ENCODE assay signal across 20 mouse cellular contexts in genomic region chr3:116386886-116387285, GRCm38 (mm10). TPM values are rescaled to one million over a fixed set of nuclear protein-coding genes. Genes with fewer than 3 reads are reported as not detected.
DNase-seq lines count a peak whose midpoint lies in the region; ATAC-seq and TF ChIP-seq lines count a peak whose summit lies in the region.
"Had no signal": no experiment of that assay in that cellular context is flagged by ENCODE, and none has a peak within 500 bp of the region (broad histone marks: within the 10 kb centered on the region; RNA-seq: fewer than 3 reads in every experiment).

No protein-coding gene starts in this region.

- H3K9me3 ChIP-seq in liver, embryonic 12.5 days (replicated peaks), result no peaks in the 10 kb centered on the region
- H3K9me3 ChIP-seq in liver, postnatal 0 days (ENCODE audit: low read length), result no peaks in the 10 kb centered on the region
- H3K9me3 ChIP-seq in liver, embryonic 16.5 days (replicated peaks; ENCODE audit: control insufficient read depth, low read length), result no peaks in the 10 kb centered on the region
- H3K9me3 ChIP-seq in kidney, embryonic 16.5 days (ENCODE audit: low read length), result no peaks in the 10 kb centered on the region
- H3K9me3 ChIP-seq: embryonic facial prominence, embryonic 12.5 days; forebrain, embryonic 13.5 days; heart, embryonic 13.5 days; hindbrain, embryonic 15.5 days had no signal

- peak overlapping the region; percentile 69 for H3K27ac ChIP-seq in liver, embryonic 12.5 days
- no peak overlapping the region for H3K27ac ChIP-seq in liver, postnatal 0 days (ENCODE audit: low read depth)
- H3K27ac ChIP-seq in liver, embryonic 16.5 days (ENCODE audit: low read length), result peak overlapping the region; percentile 64
- H3K27ac ChIP-seq in kidney, embryonic 16.5 days (ENCODE audit: low read length), result no peak overlapping the region
- H3K27ac ChIP-seq: embryonic facial prominence, embryonic 12.5 days; forebrain, embryonic 13.5 days; gastrocnemius, adult 2 months; heart, embryonic 13.5 days; hindbrain, embryonic 15.5 days had no signal

- ATAC-seq in liver, embryonic 12.5 days, result no peak
- ATAC-seq in liver, postnatal 0 days, result no peak
- ATAC-seq in liver, embryonic 16.5 days (ENCODE audit: low read depth), result no peak
- ATAC-seq in kidney, embryonic 16.5 days (ENCODE audit: low FRiP score, low TSS enrichment), result no peak
- ATAC-seq: forebrain, embryonic 13.5 days; forebrain, postnatal 0 days had no signal

- H3K4me2 ChIP-seq in liver, embryonic 12.5 days, result peak overlapping the region; percentile 23; the same call in 1 of the 2 replicates
- no peak overlapping the region for H3K4me2 ChIP-seq in liver, postnatal 0 days (ENCODE audit: low read depth, low read length)
- no peak overlapping the region for H3K4me2 ChIP-seq in liver, embryonic 16.5 days (ENCODE audit: low read depth, low read length)
- H3K4me2 ChIP-seq in kidney, embryonic 16.5 days (replicated peaks; ENCODE audit: low read depth, low read length), result no peak overlapping the region
- H3K4me2 ChIP-seq: embryonic facial prominence, embryonic 12.5 days; forebrain, embryonic 13.5 days; heart, embryonic 13.5 days; hindbrain, embryonic 15.5 days had no signal

- TF ChIP-seq EP300 in liver, postnatal 0 days (IDR thresholded peaks at IDR 0.05; ENCODE audit: low read depth), result no peak

- no peak for DNase-seq in liver, postnatal 0 days
- DNase-seq in CD4-positive helper T cell, adult 2 months (ENCODE audit: low read depth, low spot score), result peak; percentile 10
- peak; percentile 32 for DNase-seq in c-Kit-positive CD71-positive TER-119-positive erythroid progenitor cells, embryonic 14.5 days (ENCODE audit: low spot score)
- no peak for DNase-seq in left cerebral cortex, postnatal 36 days (ENCODE audit: low spot score in 2 of 2)
- DNase-seq: adrenal gland, adult 8-10 months; adrenal gland, postnatal 36 days; cerebellum, adult 11-12 months; cerebellum, adult 9-10 months; cerebellum, postnatal 25 days; forebrain, postnatal 0 days; gastrocnemius, adult 2 months; gastrocnemius, postnatal 36 days; heart, postnatal 36 days had no signal

- intact Hi-C loops in left cerebral cortex, postnatal 36 days (cut with DNase I), result no loop called here

- no peaks in the 10 kb centered on the region for H3K36me3 ChIP-seq in liver, embryonic 12.5 days
- 0 out of 2 replicates have a peak, but pooled peaks cover 2% of the 10 kb centered on the region for H3K36me3 ChIP-seq in liver, postnatal 0 days (replicated peaks; ENCODE audit: insufficient read depth, low read length)
- H3K36me3 ChIP-seq in liver, embryonic 16.5 days (ENCODE audit: control insufficient read depth, insufficient read depth), result no peaks in the 10 kb centered on the region
- 0 out of 2 replicates have a peak, but pooled peaks cover 5% of the 10 kb centered on the region for H3K36me3 ChIP-seq in kidney, embryonic 16.5 days (ENCODE audit: insufficient read depth, low read length)
- H3K36me3 ChIP-seq: embryonic facial prominence, embryonic 12.5 days; hindbrain, embryonic 15.5 days had no signal

- peaks cover 87% of the 10 kb centered on the region for H3K4me1 ChIP-seq in liver, embryonic 12.5 days
- H3K4me1 ChIP-seq in liver, postnatal 0 days (ENCODE audit: insufficient read depth), result peaks cover 36% of the 10 kb centered on the region
- peaks cover 53% of the 10 kb centered on the region for H3K4me1 ChIP-seq in liver, embryonic 16.5 days (ENCODE audit: control insufficient read depth, low read depth, low read length)
- H3K4me1 ChIP-seq in kidney, embryonic 16.5 days (ENCODE audit: insufficient read depth, low read length), result peaks cover 25% of the 10 kb centered on the region
- H3K4me1 ChIP-seq: embryonic facial prominence, embryonic 12.5 days; forebrain, embryonic 13.5 days; hindbrain, embryonic 15.5 days had no signal

- no peak overlapping the region for H3K4me3 ChIP-seq in liver, embryonic 12.5 days
- H3K4me3 ChIP-seq in liver, postnatal 0 days (ENCODE audit: low read depth, low read length), result no peak overlapping the region
- H3K4me3 ChIP-seq in liver, embryonic 16.5 days (ENCODE audit: low read depth, low read length), result no peak overlapping the region
- H3K4me3 ChIP-seq in kidney, embryonic 16.5 days (ENCODE audit: low read length), result no peak overlapping the region
- H3K4me3 ChIP-seq: embryonic facial prominence, embryonic 12.5 days; forebrain, embryonic 13.5 days; gastrocnemius, adult 2 months; heart, embryonic 13.5 days; hindbrain, embryonic 15.5 days had no signal

- no peaks in the 10 kb centered on the region for H3K27me3 ChIP-seq in liver, embryonic 12.5 days (replicated peaks)
- H3K27me3 ChIP-seq in liver, postnatal 0 days (ENCODE audit: insufficient read depth, low read length), result no peaks in the 10 kb centered on the region
- no peaks in the 10 kb centered on the region for H3K27me3 ChIP-seq in liver, embryonic 16.5 days (ENCODE audit: control insufficient read depth, insufficient read depth, low read depth, low read length)
- H3K27me3 ChIP-seq in kidney, embryonic 16.5 days (ENCODE audit: insufficient read depth, low read length), result no peaks in the 10 kb centered on the region
- H3K27me3 ChIP-seq: embryonic facial prominence, embryonic 12.5 days; forebrain, embryonic 13.5 days; heart, embryonic 13.5 days; hindbrain, embryonic 15.5 days had no signal

- TF ChIP-seq CTCF in liver, postnatal 0 days (IDR thresholded peaks at IDR 0.05; ENCODE audit: low read depth), result no peak

- no peak overlapping the region for H3K9ac ChIP-seq in liver, embryonic 12.5 days
- no peak overlapping the region for H3K9ac ChIP-seq in liver, postnatal 0 days (replicated peaks)
- no peak overlapping the region for H3K9ac ChIP-seq in liver, embryonic 16.5 days (ENCODE audit: low read depth, low read length)
- H3K9ac ChIP-seq in kidney, embryonic 16.5 days (replicated peaks; ENCODE audit: low read length), result no peak overlapping the region
- H3K9ac ChIP-seq: embryonic facial prominence, embryonic 12.5 days; forebrain, embryonic 13.5 days; forebrain, postnatal 0 days; heart, embryonic 13.5 days; hindbrain, embryonic 15.5 days had no signal

RNA-seq across cellular contexts. Expression of gene Cdc14a, which starts 36.9 kb away (rescaled TPM):
- polyA plus RNA-seq in liver, embryonic 12.5 days (2016; fragmentation: Nextera tagmentation; extraction: Ambion mirVana), result 4.2 and 5.1 TPM in 2 replicates
- 1.5 TPM in 2 replicates for polyA plus RNA-seq in liver, postnatal 0 days (2015; fragmentation: Nextera tagmentation; extraction: Ambion mirVana)
- 2.0 TPM in 2 replicates for polyA plus RNA-seq in liver, embryonic 16.5 days (2015; fragmentation: Nextera tagmentation; extraction: Ambion mirVana)
- 13.9 and 14.3 TPM in 2 replicates for polyA plus RNA-seq in kidney, embryonic 16.5 days (2015; fragmentation: Nextera tagmentation; extraction: Ambion mirVana)
- 1 to 10 TPM; 3.2 to 5.1 TPM for total RNA-seq in left cerebral cortex, postnatal 36 days (2021)

Comparison
In these comparisons a context has a peak if more than half of its experiments do, and no peak if none do; other contexts are left out.
1. H3K27ac ChIP-seq: peak in liver, embryonic 12.5 days (single experiment) and liver, embryonic 16.5 days (single experiment); none in liver, postnatal 0 days (single experiment) and kidney, embryonic 16.5 days (single experiment).
2. DNase-seq: peak in CD4-positive helper T cell, adult 2 months (single experiment) and c-Kit-positive CD71-positive TER-119-positive erythroid progenitor cells, embryonic 14.5 days (single experiment); none in liver, postnatal 0 days (single experiment) and left cerebral cortex, postnatal 36 days (0 of 2).